Mouse (Mus musculus) hindbrain, embryonic 12.5 days (tissue): Measurements from ENCODE around the gene 2010003K11Rik. TPM values are rescaled to one million over a fixed set of nuclear protein-coding genes. Genes with fewer than 3 reads are reported as not detected.
A peak's percentile ranks its signal among the peaks of the same experiment; 100 is the strongest.

Experiments
- ATAC-seq: fragments of 200-750 bp; cut with Nextera tagmentation; 2 replicates; pipeline ENCODE4 v1.8.0; 2017; ENCODE audit warnings: moderate TSS enrichment; ENCODE audit not compliant: low FRiP score
- H3K27ac ChIP-seq: fragments of 300-500 bp; sonication (generic); 2 replicates; pipeline ENCODE4 v1.5.1; 2016; ENCODE audit warnings: mild to moderate bottlenecking
- H3K27me3 ChIP-seq: fragments of 300-500 bp; sonication (generic); 2 replicates; pipeline ENCODE4 v1.6.1; 2016; ENCODE audit warnings: mild to moderate bottlenecking
- H3K36me3 ChIP-seq: fragments of 300-500 bp; sonication (generic); 2 replicates; pipeline ENCODE4 v1.6.1; 2016; ENCODE audit warnings: mild to moderate bottlenecking
- H3K4me1 ChIP-seq: fragments of 300-500 bp; sonication (generic); 2 replicates; pipeline ENCODE4 v1.6.1; 2016
- H3K4me2 ChIP-seq: fragments of 300-500 bp; sonication (generic); replicated peaks from 2 replicates; pipeline ENCODE4 v1.6.1; 2016; ENCODE audit warnings: mild to moderate bottlenecking
- H3K4me3 ChIP-seq: fragments of 300-500 bp; sonication (generic); 2 replicates; pipeline ENCODE4 v1.5.1; 2016; ENCODE audit warnings: mild to moderate bottlenecking
- H3K9ac ChIP-seq: fragments of 300-500 bp; sonication (generic); 2 replicates; pipeline ENCODE4 v1.6.1; 2016; ENCODE audit warnings: mild to moderate bottlenecking, moderate library complexity
- H3K9me3 ChIP-seq: fragments of 300-500 bp; sonication (generic); replicated peaks from 2 replicates; pipeline ENCODE4 v1.6.1; 2016; ENCODE audit warnings: mild to moderate bottlenecking
- WGBS: fragments of 180-500 bp; shearing (Covaris S2); methylation state at CpG from one replicate; pipeline ENCODE4 v1.1.7; 2016; 5-methylcytosine and 5-hydroxymethylcytosine counted together
- polyA plus RNA-seq: library from polyadenylated mRNA; unstranded; fragments of >200 nt; fragmentation: Nextera tagmentation; extraction: Ambion mirVana; gene quantifications from 2 replicates; pipeline ENCODE4 v1.2.1, GENCODE M21; 2016

Gene 2010003K11Rik
- not detected in 2 replicates for polyA plus RNA-seq

DNA sequence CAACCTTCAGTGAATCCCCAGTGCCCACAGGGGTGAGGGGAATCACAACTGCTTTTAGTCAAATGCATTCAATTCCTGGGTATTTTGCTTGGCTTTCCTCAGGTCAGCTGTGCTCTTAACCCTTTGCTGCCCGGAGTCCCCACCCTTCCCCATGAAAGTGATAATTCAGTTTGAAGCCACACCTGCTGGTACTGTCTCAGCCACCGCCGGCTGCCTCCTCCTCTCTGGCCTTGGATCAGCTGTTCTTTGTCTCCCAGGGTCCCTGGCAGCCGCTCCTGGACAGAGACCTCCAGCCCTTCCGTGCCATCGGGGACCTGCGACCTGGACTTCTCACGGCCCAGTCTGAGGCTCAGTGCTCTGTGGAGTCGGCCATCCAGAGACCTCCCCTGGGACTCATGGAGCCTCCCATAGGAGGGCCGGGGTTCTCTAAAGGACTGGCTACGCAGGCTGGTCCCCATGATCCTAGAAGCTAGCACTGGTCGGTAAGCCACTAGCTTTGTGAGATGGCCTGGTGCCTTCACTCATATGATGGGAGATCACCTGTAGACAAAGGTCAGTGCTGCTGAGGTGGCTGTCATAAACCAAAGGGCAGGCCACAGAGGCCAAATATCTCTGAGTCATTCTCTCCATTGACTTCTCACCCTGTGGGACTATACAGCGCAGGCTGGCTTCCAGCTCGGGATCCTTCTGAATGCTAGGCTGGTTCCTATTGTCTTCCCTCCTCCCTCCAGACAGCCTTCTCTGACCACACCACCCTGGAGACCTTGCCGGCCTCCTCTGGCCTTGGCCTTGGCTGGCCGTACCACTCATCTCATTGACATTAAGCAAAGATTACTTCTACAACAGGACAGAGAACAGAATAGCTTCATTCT, at the start of gene 2010003K11Rik:
Gene 2010003K11Rik, minus strand, starts transcription at position 522 of the 872 bp plus-strand sequence.
- Histone ChIP-seq H3K9ac (no peak within 1 kb of the TSS; the same call in 1 of the 2 replicates), H3K27ac (no peak within 1 kb of the TSS), H3K4me1 (peaks cover 9% of the 10 kb centered on the region), H3K36me3 (no peaks in the 10 kb centered on the region), H3K4me3 (no peak within 1 kb of the TSS), H3K4me2 (peak within 1 kb of the TSS; percentile 13; the same call in 1 of the 2 replicates), H3K9me3 (no peaks in the 10 kb centered on the region), H3K27me3 (no peaks in the 10 kb centered on the region; the same call in 1 of the 2 replicates)
- 58% methylated on average over 16 of the region's 16 CpGs for WGBS
- no peak for ATAC-seq

DNA sequence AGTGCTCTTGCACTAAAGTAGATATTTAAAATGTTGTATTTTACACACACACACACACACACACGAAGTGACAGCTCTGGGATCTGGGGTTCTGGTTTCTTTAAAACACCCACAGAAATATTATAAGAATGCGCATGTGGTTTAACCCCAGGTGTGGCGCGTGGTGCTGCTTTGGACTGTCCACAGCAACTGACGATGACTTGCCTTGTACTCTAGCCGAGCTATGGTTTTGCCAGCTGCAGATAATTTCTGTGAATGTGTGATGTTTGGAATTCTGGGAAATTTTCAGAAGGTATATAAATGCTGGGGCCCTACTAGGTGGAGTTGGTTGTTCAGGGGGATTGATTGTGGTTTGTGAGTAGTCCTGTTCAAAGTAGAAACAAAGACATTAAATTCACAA, 49.4 kb upstream of the 2010003K11Rik start:
- no peak for ATAC-seq
- Histone ChIP-seq H3K27me3 (no peaks in the 10 kb centered on the region), H3K9ac (no peak overlapping the region), H3K36me3 (no peaks in the 10 kb centered on the region), H3K9me3 (no peaks in the 10 kb centered on the region), H3K27ac (no peak overlapping the region), H3K4me2 (no peak overlapping the region), H3K4me3 (no peak overlapping the region), H3K4me1 (no peaks in the 10 kb centered on the region)
- WGBS = 88% methylated on average over 6 of the region's 6 CpGs

DNA sequence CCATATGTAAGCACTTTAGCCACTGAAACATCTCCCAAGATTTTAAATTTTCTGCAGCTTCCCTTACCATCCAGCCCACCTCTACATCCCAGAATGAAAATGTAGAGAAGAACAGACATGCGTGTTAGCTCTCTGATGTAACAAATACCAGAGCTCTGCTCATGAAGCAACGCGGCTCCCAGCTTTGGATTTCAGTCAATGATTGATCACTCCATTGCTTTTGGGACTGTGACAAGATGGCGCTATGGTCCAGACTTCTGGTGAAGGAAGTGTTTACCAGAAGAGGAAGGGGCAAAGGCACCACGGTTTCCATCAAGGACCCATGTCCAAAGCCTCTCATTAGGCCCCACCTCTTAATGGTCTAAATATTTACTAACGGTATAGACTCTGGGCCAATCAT, 47.5 kb upstream of the 2010003K11Rik start:
- Histone ChIP-seq H3K36me3 (no peaks in the 10 kb centered on the region), H3K9me3 (no peaks in the 10 kb centered on the region), H3K4me2 (no peak overlapping the region), H3K9ac (no peak overlapping the region), H3K27me3 (no peaks in the 10 kb centered on the region), H3K4me3 (no peak overlapping the region), H3K4me1 (no peaks in the 10 kb centered on the region), H3K27ac (no peak overlapping the region)
- 87% methylated on average over 6 of the region's 6 CpGs for WGBS
- no peak for ATAC-seq

DNA sequence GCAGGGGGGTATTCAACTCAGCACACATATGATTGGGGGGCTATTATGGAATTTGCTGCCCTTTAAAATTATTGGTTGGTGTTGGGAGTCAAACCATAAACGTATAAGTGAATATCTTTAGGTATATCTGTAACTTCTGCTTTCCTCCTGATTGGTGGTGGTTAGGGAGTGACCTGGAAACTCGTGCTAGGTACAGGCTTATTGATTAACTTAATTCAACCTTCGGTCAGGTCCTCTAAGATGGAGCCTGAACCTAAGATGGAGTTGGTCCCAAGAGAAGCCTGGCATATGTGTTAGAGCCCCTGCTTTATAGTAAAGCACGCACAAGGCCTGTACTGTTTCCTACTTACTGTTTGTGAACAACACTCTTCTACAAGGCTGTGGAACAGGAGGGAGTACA, 46.7 kb upstream of the 2010003K11Rik start:
- 84% methylated on average over 4 of the region's 4 CpGs for WGBS
- Histone ChIP-seq H3K4me3 (no peak overlapping the region), H3K27me3 (no peaks in the 10 kb centered on the region), H3K36me3 (no peaks in the 10 kb centered on the region), H3K27ac (no peak overlapping the region), H3K9me3 (no peaks in the 10 kb centered on the region), H3K4me2 (no peak overlapping the region), H3K4me1 (no peaks in the 10 kb centered on the region), H3K9ac (no peak overlapping the region)
- ATAC-seq = no peak

DNA sequence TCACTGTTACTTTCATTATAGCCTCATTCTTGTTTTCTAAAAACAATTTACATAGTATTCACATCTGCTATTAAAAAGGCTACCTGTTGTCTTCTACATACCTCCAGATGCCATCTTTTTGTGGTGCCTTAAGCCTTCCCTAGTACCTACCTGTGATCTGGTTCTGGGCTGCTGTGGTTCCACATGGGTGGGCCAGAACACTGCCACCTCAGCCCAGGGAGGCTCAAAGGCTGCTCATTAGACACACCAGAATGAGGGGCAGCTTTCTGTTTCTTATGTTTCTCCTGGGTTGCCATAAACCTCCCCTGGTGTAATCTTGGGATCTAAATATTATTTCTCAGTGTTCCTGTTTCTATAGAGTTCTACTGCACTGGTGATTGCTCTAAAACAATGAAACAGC, 43.7 kb upstream of the 2010003K11Rik start:
- ATAC-seq = no peak
- no peak overlapping the region for H3K4me3 ChIP-seq
- H3K27me3 ChIP-seq = no peaks in the 10 kb centered on the region
- no peaks in the 10 kb centered on the region for H3K9me3 ChIP-seq
- H3K4me1 ChIP-seq = no peaks in the 10 kb centered on the region
- H3K36me3 ChIP-seq = no peaks in the 10 kb centered on the region
- no peak overlapping the region for H3K9ac ChIP-seq
- H3K27ac ChIP-seq = no peak overlapping the region
- H3K4me2 ChIP-seq = no peak overlapping the region

DNA sequence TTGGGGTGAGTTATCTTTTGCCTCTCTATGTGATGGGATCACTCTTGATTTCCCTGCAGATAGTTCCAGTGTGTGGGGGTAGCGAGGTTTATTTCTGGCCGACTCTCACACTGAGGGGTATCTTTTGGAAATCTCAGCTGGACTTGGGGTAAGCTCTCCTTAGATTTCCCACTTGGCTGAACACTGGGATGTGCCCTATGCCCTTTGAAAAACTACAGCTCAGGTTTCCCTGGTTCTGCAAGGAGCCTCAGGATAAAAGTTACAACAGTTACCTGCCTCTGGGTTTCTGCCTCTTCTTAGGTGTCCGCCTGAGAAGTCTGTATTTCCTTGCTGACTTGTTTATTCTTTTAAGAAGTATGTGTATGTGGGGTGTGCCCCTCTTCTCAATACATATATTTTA, 42.6 kb upstream of the 2010003K11Rik start:
- Histone ChIP-seq H3K9ac (no peak overlapping the region), H3K27ac (no peak overlapping the region), H3K4me1 (no peaks in the 10 kb centered on the region), H3K4me3 (no peak overlapping the region), H3K27me3 (no peaks in the 10 kb centered on the region), H3K36me3 (no peaks in the 10 kb centered on the region), H3K4me2 (no peak overlapping the region), H3K9me3 (no peaks in the 10 kb centered on the region)
- no peak for ATAC-seq
- 91% methylated on average over 3 of the region's 3 CpGs for WGBS

DNA sequence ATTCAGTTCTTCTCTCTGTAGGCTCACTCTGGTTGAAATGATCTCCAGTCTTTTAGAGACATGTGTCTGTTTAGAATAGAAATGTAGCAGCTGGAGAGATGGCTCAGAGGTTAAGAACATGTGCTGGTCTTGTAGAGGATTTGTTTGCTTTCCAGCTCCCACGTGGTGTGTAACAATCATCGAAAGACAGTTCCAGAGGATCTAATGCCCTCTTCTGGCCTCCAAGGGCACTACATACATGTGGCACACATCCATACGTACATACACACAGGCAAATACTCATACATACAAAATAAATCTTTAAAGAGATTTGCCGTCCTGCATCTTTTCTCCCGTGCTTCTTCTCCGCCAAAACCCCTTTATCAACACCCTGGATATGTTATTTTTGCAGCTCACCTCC, 41.9 kb upstream of the 2010003K11Rik start:
- H3K36me3 ChIP-seq = no peaks in the 10 kb centered on the region
- no peaks in the 10 kb centered on the region for H3K4me1 ChIP-seq
- no peak overlapping the region for H3K9ac ChIP-seq
- H3K27ac ChIP-seq = no peak overlapping the region
- no peak overlapping the region for H3K4me2 ChIP-seq
- H3K4me3 ChIP-seq = no peak overlapping the region
- no peaks in the 10 kb centered on the region for H3K27me3 ChIP-seq
- 88% methylated on average over 6 of the region's 6 CpGs for WGBS
- H3K9me3 ChIP-seq = no peaks in the 10 kb centered on the region
- no peak for ATAC-seq

DNA sequence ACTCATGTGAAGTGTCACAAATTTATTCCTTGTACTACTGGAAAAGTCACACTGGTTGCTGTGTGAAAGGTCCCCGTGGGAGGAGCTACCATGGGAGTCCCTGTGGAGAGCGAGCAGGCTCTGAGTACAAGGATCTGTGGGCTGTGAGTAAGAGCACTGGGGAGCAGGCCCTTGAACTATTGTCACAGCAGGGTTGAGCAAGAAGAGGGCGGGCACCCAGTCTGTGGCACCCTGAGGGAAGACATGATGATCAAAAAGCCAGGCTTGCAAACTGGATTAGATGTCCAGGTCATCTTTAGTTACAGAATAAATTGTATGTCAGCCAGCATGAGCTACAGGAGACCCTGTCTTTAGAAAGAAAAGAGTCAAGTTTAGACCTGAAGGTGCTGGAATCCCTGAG, 38.2 kb upstream of the 2010003K11Rik start:
- no peak for ATAC-seq
- Histone ChIP-seq H3K27me3 (no peaks in the 10 kb centered on the region), H3K4me1 (no peaks in the 10 kb centered on the region), H3K27ac (no peak overlapping the region), H3K9me3 (no peaks in the 10 kb centered on the region), H3K36me3 (no peaks in the 10 kb centered on the region), H3K9ac (no peak overlapping the region), H3K4me3 (no peak overlapping the region), H3K4me2 (no peak overlapping the region)
- WGBS = 55% methylated on average over 3 of the region's 3 CpGs

DNA sequence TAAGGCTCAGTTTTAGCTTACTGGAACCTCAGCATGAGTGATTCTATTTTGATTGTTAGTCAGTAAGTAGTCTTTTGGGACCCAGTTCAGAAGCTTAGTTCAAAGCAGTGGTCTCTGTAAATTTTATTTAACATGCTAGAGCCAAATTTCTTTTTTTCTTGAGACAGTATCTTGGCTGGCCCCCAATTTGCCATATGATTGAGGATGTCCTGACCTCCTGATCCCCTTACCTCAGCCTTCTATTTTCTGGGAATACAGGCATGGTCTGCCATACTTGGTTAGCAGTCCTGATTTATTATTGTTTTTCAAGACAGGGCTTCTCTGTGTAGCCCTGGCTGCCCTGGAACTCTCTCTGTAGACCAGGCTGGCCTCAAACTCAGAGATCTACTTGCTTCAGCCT, 37.5 kb upstream of the 2010003K11Rik start:
- no peak overlapping the region for H3K4me3 ChIP-seq
- H3K4me2 ChIP-seq = no peak overlapping the region
- H3K27ac ChIP-seq = no peak overlapping the region
- H3K4me1 ChIP-seq = no peaks in the 10 kb centered on the region
- no peaks in the 10 kb centered on the region for H3K36me3 ChIP-seq
- no peak overlapping the region for H3K9ac ChIP-seq
- H3K27me3 ChIP-seq = no peaks in the 10 kb centered on the region
- no peak for ATAC-seq
- no peaks in the 10 kb centered on the region for H3K9me3 ChIP-seq

DNA sequence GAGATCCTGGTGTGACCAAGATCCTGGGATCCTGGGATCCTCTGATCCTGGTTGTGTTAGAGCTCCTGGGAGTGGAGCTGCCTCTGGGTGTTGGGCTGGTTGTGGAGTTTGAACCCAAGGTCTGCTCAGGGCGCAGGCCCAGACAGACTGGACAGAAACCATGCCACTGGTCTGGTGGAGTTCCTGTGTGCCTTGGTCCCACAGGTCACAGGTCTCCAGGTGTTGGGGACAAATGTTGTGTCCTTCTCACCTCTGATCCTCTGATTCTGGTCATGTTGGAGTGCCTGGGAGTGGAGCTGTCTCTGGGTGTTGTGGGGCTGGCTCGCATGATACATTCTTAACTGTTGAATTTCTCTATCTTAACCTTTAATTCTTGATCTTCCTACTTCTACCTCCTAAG, 36.3 kb upstream of the 2010003K11Rik start:
- no peak for ATAC-seq
- Histone ChIP-seq H3K9ac (no peak overlapping the region), H3K9me3 (no peaks in the 10 kb centered on the region), H3K4me1 (no peaks in the 10 kb centered on the region), H3K36me3 (no peaks in the 10 kb centered on the region), H3K27me3 (no peaks in the 10 kb centered on the region), H3K4me3 (no peak overlapping the region), H3K4me2 (no peak overlapping the region), H3K27ac (no peak overlapping the region)
- 94% methylated on average over 2 of the region's 2 CpGs for WGBS

DNA sequence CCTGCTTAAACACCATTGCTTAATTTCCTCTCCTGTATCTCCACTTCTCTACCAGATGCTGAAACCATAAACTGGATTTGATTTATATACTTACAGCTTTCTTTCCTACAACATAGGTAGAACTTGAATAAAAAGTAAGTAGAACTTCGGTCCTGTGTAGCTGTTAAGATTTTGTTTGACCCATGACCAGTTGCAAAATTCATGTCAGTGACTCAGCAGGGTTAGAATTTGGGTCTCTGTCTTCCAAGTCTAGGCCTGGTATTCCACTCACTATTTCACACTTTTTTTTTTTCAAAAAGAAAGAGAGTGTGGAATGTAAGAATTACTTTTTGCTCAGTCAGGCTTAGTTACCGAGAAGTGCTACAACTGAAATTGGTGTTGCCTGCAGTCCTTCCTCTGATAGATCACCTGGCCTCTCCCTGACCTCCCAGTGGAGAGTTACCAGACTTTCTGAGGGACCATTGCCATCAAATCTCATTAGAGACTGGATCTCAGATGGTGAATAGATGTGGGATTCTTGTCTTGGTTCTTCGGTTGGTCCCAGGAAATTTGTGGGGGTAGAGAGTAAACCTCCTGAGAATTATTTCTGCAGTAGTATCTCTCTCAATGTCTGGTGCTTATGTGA, 23.2 kb upstream of the 2010003K11Rik start:
- no peak overlapping the region for H3K9ac ChIP-seq
- no peaks in the 10 kb centered on the region for H3K27me3 ChIP-seq
- H3K4me2 ChIP-seq = no peak overlapping the region
- 90% methylated on average over 3 of the region's 3 CpGs for WGBS
- H3K4me3 ChIP-seq = no peak overlapping the region
- no peaks in the 10 kb centered on the region for H3K4me1 ChIP-seq
- no peak overlapping the region for H3K27ac ChIP-seq
- no peaks in the 10 kb centered on the region for H3K36me3 ChIP-seq
- no peak for ATAC-seq
- no peaks in the 10 kb centered on the region for H3K9me3 ChIP-seq

DNA sequence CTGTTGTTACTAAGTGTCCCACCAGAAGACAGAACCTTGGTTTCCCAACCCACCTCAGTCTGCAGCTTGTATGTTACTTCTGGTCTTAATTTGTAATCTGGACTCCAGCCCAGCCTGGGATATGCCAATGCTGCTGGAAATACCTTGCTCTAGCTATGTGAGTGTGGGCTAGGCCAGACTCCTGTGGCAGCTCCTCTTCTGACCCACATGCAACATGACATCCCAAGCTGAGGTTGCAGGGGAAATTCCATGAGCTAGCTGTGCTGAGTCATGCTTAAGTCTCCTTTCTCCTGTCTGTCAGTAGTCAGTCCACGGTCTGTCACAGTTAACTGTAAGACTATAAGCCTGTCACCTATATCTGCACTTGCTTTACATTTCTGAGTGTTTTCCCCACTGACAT, 19.1 kb upstream of the 2010003K11Rik start:
- no peak overlapping the region for H3K4me3 ChIP-seq
- H3K36me3 ChIP-seq = no peaks in the 10 kb centered on the region
- 83% methylated on average over 1 of the region's 1 CpGs for WGBS
- ATAC-seq = no peak
- H3K27ac ChIP-seq = no peak overlapping the region
- no peak overlapping the region for H3K4me2 ChIP-seq
- no peaks in the 10 kb centered on the region for H3K27me3 ChIP-seq
- no peaks in the 10 kb centered on the region for H3K9me3 ChIP-seq
- H3K4me1 ChIP-seq = peaks cover 9% of the 10 kb centered on the region
- no peak overlapping the region for H3K9ac ChIP-seq

DNA sequence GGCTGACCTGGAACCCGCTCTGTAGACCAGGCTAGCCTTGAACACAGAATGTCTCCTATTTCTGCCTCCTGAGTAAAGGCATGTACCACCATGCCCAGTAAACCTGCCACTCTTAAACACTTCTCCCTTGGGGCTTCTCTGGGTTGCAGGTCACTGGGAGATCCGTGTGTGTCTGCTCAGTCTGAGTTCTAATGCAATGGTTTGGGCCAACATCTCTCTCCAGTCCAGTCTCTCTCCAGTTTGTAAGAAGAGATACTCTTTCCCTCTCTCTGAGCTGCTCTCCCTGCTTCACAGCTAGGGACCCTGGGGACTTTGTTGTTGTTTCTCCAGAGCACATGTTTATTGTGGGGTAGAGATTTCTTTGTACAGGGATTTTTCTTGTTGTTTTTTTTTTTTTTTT, 17.9 kb upstream of the 2010003K11Rik start:
- H3K9me3 ChIP-seq = no peaks in the 10 kb centered on the region
- 61% methylated on average over 2 of the region's 2 CpGs for WGBS
- peaks cover 4% of the 10 kb centered on the region; the same call in 1 of the 2 replicates for H3K27me3 ChIP-seq

More for the DNA sequence above, 17.9 kb upstream of the 2010003K11Rik start:
- no peak for ATAC-seq
- Histone ChIP-seq H3K4me2 (no peak overlapping the region), H3K36me3 (no peaks in the 10 kb centered on the region), H3K4me3 (no peak overlapping the region), H3K4me1 (peaks cover 9% of the 10 kb centered on the region), H3K9ac (no peak overlapping the region), H3K27ac (no peak overlapping the region)
